Mouse (Mus musculus) ovary, postnatal 10 days (tissue): ENCODE results near the gene Ptf1a.

Experiments used
- DNase-seq: peaks from one replicate; pipeline ENCODE4 v3.0.0; 2022; ENCODE audit warnings: low spot score

Ptf1a gene

DNA sequence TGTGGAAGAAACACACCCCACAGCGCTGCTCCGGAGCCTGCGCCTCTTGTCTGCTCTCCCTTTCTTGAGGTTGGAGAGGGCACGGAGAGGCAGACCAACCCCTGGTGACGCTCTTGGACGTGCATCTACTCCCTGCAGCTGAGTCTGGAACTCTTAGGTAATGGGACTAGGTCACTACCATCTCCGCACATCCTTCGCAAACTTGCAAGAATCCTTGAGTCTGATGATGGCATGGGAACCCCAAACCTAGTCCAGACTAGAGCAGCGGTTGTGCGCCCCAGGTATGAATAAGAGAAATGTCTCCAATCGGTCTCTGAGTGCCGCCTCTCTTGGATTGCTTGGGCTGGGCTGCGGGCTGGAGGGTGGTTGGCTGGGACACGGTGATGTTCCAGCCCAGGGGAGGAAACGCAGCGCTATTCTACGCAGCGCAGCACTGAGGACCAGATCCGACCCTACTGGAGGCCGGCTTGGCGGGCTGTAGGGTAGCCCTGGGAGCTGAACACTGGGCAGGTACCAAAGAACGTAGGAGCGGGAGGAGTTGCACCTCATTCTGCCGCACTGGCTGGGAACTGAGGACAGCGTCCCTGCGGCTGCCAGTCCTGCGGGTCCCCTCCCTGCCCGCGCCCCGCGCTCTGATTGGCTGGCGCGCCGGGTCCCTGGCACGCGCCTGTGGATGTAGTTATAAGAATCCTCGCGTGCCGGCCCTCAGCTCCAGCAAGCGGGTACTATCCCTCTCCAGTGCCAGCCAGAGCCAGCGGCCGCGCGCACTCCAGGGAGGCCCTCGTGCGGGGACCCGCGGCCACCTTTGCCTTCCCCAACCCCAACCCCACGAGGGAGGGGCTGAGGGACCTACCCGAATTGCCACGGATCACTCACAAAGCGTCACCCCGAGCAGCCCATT is at the start of gene Ptf1a:
Gene Ptf1a, plus strand, starts transcription at position 733 of the 901 bp plus-strand sequence.
- no peak for DNase-seq

GRCm38 (mm10) chr2:19405409-19405808 is 40.1 kb upstream of the Ptf1a start:
- DNase-seq, result no peak

DNA sequence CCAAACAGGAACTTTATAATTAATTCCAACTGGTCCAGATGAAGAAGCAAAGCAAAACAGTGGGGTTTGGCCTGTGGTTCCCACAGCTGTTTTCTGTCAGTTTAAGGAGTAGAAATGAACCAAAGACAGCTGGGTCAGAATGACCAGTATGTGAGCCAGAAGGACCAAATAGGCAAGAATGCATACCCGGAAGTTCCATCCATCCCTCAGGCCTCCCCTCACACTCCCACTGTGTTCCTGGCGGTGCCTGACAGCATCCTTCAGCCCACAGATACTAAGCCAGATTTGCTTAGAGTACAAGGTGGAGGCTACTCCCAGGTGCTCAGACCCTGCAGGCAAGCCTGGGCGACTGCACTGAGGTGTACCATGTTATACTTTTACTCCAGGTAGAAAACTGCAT is 38.9 kb upstream of the Ptf1a start:
- no peak for DNase-seq

- DNase-seq, result no peak
These were observed 31.1 kb upstream of the Ptf1a start for GRCm38 (mm10) chr2:19414222-19414965.

DNA sequence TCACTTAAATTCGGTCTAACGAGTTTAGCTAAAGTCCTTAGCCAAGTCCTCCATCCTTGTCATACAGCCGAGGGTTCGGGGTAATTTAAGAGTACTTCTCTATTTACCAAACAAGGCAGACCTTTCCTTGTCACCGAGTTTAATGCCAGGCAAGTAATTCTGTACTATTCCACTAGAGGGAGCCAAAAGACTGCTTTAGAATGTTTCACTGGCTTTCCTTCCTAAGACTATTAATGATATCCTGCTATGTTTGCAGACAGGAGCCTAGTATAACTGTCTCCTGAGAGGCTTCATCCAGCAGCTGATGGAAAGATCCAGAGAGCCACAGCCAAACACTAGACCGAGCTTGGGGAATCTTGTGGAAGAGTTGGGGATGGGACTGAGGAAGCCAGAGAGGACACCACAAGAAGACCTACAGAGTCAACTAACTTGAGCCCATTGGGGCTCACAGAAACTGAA is 30.4 kb upstream of the Ptf1a start:
- DNase-seq, result no peak

DNA sequence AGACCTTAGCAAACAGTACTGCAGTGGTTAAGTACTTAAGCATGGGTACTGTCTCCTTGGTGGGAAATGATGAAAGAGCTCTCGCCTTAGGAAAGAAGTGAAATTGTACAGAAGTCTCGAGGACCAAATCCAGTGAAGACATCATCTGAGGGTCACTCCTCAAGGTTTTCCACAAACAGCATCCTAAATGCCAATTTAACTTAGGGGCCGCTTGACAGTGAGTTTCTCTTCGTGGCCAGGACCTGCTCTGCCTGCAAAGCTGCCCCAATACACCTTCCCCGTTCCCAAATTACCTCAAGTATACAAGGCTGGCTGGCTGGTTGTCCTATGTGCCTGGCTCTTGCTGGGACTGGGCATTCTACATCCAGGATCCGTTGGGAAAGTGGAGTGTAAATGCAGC is 29.4 kb upstream of the Ptf1a start:
- no peak for DNase-seq

DNA sequence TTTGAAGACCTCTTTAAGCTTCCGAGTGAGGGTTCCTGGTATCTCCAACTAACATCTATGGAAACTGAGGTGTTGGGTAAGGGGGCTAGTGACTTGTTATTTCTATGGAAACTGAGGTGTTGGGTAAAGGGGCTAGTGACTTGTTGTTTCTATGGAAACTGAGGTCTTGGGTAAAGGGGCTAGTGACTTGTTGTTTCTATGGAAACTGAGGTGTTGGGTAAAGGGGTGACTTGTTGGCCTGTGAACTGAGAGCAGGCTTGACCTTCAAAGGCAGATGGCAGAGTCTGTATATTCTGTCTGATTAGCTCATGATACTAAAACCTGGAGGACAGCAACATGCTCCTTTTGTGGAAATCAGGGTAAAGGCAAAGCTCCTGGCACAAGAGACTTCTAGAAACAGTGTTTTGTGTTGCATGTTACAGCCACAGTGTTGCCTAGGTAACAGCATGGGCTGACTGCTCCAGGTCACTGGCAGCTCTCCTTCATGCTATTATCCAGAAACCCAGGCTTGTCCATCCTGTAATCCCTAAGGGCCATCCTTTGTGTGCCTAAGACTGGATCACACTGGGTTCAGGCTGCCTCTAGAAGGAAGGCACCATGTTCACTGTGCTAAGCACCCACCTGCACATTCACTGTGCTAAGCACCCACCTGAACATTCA is 25.6 kb upstream of the Ptf1a start:
- DNase-seq, result no peak

GRCm38 (mm10) chr2:19422226-19422625 is 23.2 kb upstream of the Ptf1a start:
- DNase-seq, result no peak

DNA sequence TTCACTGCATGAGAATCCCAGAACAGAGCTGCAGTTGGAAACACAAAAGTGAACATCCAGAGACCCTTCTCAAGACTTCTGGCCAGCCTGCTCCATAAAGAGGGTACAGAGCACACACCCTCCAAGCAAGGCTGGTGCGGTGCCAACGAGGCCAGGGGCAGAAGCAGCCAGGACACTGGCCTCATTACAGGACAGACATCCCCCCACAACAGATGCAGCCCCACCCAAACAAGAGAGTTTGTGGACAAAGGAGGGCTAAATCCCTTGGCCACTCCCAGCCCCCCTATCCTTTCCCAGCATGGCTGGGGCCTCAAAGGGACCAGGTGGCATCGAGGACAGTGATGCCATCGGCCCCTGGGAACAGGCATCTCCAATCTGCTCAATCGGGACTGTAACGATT is 22.4 kb upstream of the Ptf1a start:
- no peak for DNase-seq

GRCm38 (mm10) chr2:19429031-19429430 is 16.4 kb upstream of the Ptf1a start:
- no peak for DNase-seq

DNA sequence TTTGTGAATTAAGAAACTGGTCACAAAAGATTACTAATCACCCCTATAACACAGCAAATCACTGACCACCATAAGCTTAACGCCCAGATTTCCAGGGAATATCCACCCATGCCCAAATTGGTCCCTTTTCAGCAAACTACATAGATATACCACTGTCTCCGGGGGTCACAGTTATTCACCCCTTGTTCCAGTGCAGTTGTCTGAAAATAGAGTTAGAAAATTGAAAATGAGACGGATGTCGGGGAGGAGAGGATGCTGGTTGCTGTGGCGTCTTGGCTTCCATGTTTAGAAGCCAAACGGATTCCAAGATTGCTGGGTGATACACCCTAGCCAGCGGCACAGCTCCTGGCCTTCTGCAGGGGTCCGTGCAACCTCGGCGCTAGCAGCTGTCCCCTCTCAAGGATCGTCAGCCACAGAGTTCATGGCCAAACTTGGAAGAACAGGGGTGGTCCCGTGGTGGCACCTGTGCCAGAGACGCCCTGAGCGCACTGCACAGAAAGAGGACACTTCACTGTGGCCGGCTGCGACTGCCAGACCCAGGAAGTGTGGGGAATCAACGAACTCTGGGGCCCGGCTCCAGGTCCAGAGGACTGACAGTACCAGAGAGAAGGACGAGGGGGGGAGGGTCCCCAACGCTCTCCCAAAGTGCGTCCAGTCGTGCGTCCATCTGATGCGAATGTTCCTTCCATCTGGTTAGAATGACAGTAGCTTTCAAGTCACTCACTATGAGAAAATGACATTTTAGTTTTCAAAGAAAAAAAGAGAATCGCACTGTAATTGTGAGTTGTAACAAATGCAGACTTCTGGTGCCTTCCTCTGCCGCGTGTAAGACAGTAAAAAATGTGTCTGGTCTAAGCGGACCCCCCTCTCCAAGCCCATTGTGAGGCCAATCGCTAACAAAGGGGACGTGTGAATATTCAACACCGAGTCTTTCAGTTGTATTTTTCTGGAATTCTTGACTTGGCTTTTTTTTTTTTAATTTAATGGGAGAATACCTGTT is 15.5 kb upstream of the Ptf1a start:
- DNase-seq, result no peak

DNA sequence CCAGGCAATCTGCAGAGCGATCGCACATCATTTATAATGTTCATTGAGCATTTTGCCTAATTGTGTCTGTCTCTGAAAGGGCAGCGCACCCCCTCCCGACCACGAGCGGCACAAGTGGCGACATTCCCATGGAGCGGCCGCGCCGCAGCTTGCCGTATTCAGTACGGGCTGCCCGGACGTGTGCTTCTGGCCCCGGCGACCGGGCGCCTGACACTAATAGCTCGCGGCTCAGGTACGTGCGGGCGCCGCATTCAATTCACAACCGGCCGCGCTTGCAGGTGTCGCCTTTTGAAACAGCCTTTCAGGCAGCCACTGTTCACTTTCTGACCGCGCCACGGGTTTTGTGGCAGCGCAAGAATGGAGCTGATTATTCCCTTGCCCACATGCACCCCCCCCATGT is 14.7 kb upstream of the Ptf1a start:
- DNase-seq, result no peak

GRCm38 (mm10) chr2:19431186-19431585 is 14.3 kb upstream of the Ptf1a start:
- DNase-seq, result no peak

GRCm38 (mm10) chr2:19431614-19432323 is 13.7 kb upstream of the Ptf1a start:
- DNase-seq, result no peak

DNA sequence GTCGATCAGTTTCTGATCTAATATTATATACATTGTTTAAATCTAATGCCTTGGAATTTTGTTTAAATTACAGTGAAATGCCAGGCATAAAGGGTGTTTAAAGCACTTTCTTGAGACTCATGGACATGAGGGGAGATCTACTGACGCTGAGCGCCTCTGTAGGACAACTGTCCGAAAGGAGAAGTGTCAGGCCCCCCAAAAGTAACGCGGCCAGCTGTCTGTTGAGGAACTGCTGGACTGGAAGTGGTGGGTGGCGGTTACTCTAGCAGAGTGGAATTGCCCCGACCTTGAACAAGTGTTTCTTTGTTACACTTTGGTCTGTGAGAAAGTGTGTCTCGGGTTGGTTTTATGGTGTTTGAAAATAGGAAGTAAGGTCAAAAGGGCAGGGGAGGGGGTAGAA is 1.1 kb upstream of the Ptf1a start:
- no peak for DNase-seq

- DNase-seq, result no peak
These were observed 523 bp downstream of the Ptf1a start for GRCm38 (mm10) chr2:19445871-19446501.

GRCm38 (mm10) chr2:19446746-19447145 is 1.3 kb downstream of the Ptf1a start:
- DNase-seq, result no peak

- no peak for DNase-seq
These were observed 2.7 kb downstream of the Ptf1a start for GRCm38 (mm10) chr2:19448042-19448700.

- DNase-seq, result no peak
These were observed 3.8 kb downstream of the Ptf1a start for GRCm38 (mm10) chr2:19449308-19449707.
